Mouse (Mus musculus): ENCODE measurements around the gene Dnajc13. TPM values are rescaled to one million over a fixed set of nuclear protein-coding genes. Genes with fewer than 3 reads are reported as not detected.

Gene Dnajc13
- polyA plus RNA-seq, 1 experiment from 2014 or later = 26.8 TPM

DNA sequence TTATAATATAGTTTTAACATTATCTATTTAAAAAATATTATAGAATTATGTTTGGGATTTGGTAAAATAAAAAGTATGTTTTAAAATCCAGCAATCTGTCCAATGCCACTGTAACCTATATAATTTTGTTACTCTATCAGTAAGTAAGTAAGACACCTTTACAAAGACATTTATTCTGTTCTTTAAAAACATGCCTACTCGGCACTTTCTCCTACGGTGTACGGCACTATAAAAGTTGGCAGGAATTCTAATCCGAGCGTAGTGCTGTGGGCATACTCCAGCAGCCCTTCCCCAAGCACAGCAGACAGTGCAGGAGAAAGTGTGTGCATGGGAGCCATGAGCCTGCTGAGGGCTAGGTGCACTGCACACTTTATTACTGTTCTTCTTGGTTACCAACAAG, 75.7 kb downstream of the Dnajc13 start:
- H3K9me3 ChIP-seq (ENCODE audit: control insufficient read depth, low read length) = no peaks in the 10 kb centered on the region
- no peak overlapping the region for H3K27ac ChIP-seq (ENCODE audit: low read depth, low read length)
- H3K27me3 ChIP-seq (ENCODE audit: control insufficient read depth, insufficient read depth, low read length) = no peaks in the 10 kb centered on the region
- 96% methylated on average over 5 of the region's 5 CpGs for WGBS
- no peak overlapping the region for H3K4me3 ChIP-seq (ENCODE audit: low read depth, low read length)
- peaks cover 2% of the 10 kb centered on the region; the same call in 1 of the 2 replicates for H3K36me3 ChIP-seq (ENCODE audit: control insufficient read depth, insufficient read depth, low read length)
- ATAC-seq (ENCODE audit: insufficient read depth, low FRiP score, low TSS enrichment) (no peak), DNase-seq (ENCODE audit: low spot score) (no peak)
- no peak overlapping the region for H3K4me2 ChIP-seq (ENCODE audit: low read depth)
- no peak overlapping the region for H3K9ac ChIP-seq (ENCODE audit: low read length)
- H3K4me1 ChIP-seq (ENCODE audit: control insufficient read depth, insufficient read depth, low read length) = 0 out of 2 replicates have a peak, but pooled peaks cover 4% of the 10 kb centered on the region

DNA sequence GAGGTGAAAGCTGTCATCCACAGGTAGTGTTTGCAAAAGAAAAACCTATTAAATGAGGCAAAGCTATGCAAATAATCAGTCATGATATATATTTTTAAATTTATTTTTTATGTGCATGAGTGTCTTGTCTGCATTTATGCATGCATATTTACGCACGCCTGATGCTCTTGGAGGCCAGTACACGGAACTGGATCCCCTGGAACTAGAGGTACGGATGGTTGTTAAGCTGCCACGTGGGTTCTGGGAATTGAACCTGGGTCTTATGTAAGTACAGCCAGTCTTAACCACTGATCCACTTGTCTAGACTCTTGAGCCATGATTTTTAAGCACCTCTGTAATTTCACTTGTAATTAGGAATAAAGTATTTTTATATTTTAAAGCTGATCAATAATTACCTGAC, 79.5 kb downstream of the Dnajc13 start:
- no peak overlapping the region for H3K9ac ChIP-seq (ENCODE audit: low read length)
- ATAC-seq (ENCODE audit: insufficient read depth, low FRiP score, low TSS enrichment) = no peak
- H3K9me3 ChIP-seq (ENCODE audit: control insufficient read depth, low read length) = no peaks in the 10 kb centered on the region
- no peaks in the 10 kb centered on the region for H3K27me3 ChIP-seq (ENCODE audit: control insufficient read depth, insufficient read depth, low read length)
- H3K36me3 ChIP-seq (ENCODE audit: control insufficient read depth, insufficient read depth, low read length) = peaks cover 3% of the 10 kb centered on the region
- no peak overlapping the region for H3K4me3 ChIP-seq (ENCODE audit: low read depth, low read length)
- no peak overlapping the region for H3K4me2 ChIP-seq (ENCODE audit: low read depth)
- H3K27ac ChIP-seq (ENCODE audit: low read depth, low read length) = no peak overlapping the region
- no peak for DNase-seq (ENCODE audit: low spot score)
- H3K4me1 ChIP-seq (ENCODE audit: control insufficient read depth, insufficient read depth, low read length) = 0 out of 2 replicates have a peak, but pooled peaks cover 4% of the 10 kb centered on the region
- WGBS = 93% methylated on average over 5 of the region's 5 CpGs

DNA sequence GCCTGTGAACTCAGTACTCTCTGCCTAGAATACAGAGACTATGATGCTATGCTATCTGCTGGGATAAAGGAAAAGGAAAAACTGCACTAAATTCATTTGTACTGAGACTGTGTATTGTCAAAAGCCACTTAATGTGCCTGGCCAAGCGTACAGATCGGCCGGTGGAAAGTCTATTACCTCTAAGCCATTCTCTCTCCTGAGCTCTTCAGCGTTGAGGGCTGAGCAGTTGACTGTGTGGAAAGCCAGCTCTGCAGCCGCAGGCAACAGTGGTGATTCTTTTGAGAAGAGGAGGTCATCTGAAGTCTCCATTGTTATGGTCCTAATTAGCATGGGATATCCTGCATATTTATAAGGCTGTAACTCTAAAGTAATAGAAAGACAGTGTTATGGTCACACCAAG, 80.4 kb downstream of the Dnajc13 start:
- Histone ChIP-seq H3K36me3 (ENCODE audit: control insufficient read depth, insufficient read depth, low read length) (peaks cover 3% of the 10 kb centered on the region), H3K9ac (ENCODE audit: low read length) (no peak overlapping the region), H3K27ac (ENCODE audit: low read depth, low read length) (no peak overlapping the region; the same call in 1 of the 2 replicates), H3K27me3 (ENCODE audit: control insufficient read depth, insufficient read depth, low read length) (no peaks in the 10 kb centered on the region), H3K4me1 (ENCODE audit: control insufficient read depth, insufficient read depth, low read length) (0 out of 2 replicates have a peak, but pooled peaks cover 4% of the 10 kb centered on the region), H3K9me3 (ENCODE audit: control insufficient read depth, low read length) (no peaks in the 10 kb centered on the region), H3K4me2 (ENCODE audit: low read depth) (no peak overlapping the region), H3K4me3 (ENCODE audit: low read depth, low read length) (no peak overlapping the region)
- ATAC-seq (ENCODE audit: insufficient read depth, low FRiP score, low TSS enrichment) (peak; percentile 55), DNase-seq (ENCODE audit: low spot score) (no peak)
- 55% methylated on average over 5 of the region's 5 CpGs for whole genome bisulfite sequencing

DNA sequence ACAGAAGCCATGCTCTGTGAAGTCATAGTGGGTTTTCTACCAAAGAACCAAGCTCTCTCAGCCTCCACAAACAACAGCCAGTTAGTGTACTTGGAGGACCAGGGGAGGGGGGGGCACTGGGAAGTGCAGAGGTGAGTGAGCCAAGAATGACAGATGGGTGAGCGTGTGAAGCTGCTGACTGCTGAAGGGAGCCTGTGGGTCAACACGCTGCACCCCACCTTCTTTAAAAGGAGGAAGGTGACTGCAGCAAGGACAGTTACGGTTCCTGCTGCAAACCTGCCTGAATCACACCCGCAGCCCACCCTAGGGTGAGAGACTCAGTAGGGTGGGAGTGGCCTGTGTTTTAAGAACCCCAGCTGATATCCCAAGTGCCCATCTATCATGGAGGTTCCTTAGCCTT, 81.1 kb downstream of the Dnajc13 start:
- Histone ChIP-seq H3K27ac (ENCODE audit: low read depth, low read length) (no peak overlapping the region), H3K9ac (ENCODE audit: low read length) (no peak overlapping the region), H3K9me3 (ENCODE audit: control insufficient read depth, low read length) (no peaks in the 10 kb centered on the region), H3K4me2 (ENCODE audit: low read depth) (no peak overlapping the region), H3K4me3 (ENCODE audit: low read depth, low read length) (no peak overlapping the region), H3K4me1 (ENCODE audit: control insufficient read depth, insufficient read depth, low read length) (0 out of 2 replicates have a peak, but pooled peaks cover 4% of the 10 kb centered on the region), H3K36me3 (ENCODE audit: control insufficient read depth, insufficient read depth, low read length) (peaks cover 5% of the 10 kb centered on the region), H3K27me3 (ENCODE audit: control insufficient read depth, insufficient read depth, low read length) (no peaks in the 10 kb centered on the region)
- ATAC-seq (ENCODE audit: insufficient read depth, low FRiP score, low TSS enrichment) (no peak), DNase-seq (ENCODE audit: low spot score) (no peak)
- WGBS = 94% methylated on average over 4 of the region's 4 CpGs

DNA sequence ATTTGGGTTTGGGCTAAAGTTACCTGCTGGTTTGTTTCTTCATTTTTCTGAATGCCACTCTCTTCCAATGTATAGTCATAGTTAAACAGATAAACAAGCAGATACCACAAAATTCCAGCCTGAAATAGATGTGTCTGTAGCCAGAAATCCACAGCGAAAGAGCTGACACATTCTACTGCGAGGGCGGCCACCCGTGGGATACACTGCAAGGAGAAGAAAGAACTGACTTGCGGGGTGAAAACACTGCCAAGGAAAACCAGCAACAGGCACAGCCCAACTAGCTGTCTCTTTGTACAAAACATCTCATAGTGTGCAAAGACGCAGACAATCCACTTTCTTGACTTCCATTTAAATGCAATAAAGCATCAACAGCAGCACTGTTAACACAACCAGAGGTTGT, 82.7 kb downstream of the Dnajc13 start:
- H3K36me3 ChIP-seq (ENCODE audit: control insufficient read depth, insufficient read depth, low read length) = peaks cover 6% of the 10 kb centered on the region
- no peaks in the 10 kb centered on the region for H3K9me3 ChIP-seq (ENCODE audit: control insufficient read depth, low read length)
- DNase-seq (ENCODE audit: low spot score) (no peak), ATAC-seq (ENCODE audit: insufficient read depth, low FRiP score, low TSS enrichment) (no peak)
- 0 out of 2 replicates have a peak, but pooled peaks cover 4% of the 10 kb centered on the region for H3K4me1 ChIP-seq (ENCODE audit: control insufficient read depth, insufficient read depth, low read length)
- H3K4me3 ChIP-seq (ENCODE audit: low read depth, low read length) = no peak overlapping the region
- no peak overlapping the region for H3K9ac ChIP-seq (ENCODE audit: low read length)
- no peaks in the 10 kb centered on the region for H3K27me3 ChIP-seq (ENCODE audit: control insufficient read depth, insufficient read depth, low read length)
- H3K4me2 ChIP-seq (ENCODE audit: low read depth) = no peak overlapping the region
- no peak overlapping the region for H3K27ac ChIP-seq (ENCODE audit: low read depth, low read length)
- WGBS = 96% methylated on average over 6 of the region's 6 CpGs

DNA sequence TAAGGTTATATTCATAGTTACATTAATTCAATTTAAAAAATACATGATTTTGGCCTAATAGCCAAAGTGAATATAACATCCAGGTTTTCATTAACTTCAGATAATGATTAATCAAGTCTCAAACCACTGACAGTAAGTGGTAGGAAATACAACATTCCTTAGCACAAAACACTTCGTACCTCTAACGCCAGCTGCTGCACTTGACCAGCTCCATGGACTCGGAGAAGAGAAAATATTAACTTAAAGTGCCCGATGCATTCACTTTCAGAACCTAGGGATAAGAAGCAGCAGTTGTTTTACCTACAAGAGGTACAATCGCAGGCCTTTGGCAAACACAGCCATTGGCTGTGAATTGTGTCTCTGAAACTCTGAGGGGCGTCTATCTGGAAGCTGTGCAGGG, 90.4 kb downstream of the Dnajc13 start:
- no peaks in the 10 kb centered on the region for H3K27me3 ChIP-seq (ENCODE audit: control insufficient read depth, insufficient read depth, low read length)
- ATAC-seq (ENCODE audit: insufficient read depth, low FRiP score, low TSS enrichment) = no peak
- no peak overlapping the region for H3K27ac ChIP-seq (ENCODE audit: low read depth, low read length)
- no peak overlapping the region for H3K9ac ChIP-seq (ENCODE audit: low read length)
- H3K9me3 ChIP-seq (ENCODE audit: control insufficient read depth, low read length) = no peaks in the 10 kb centered on the region
- H3K36me3 ChIP-seq (ENCODE audit: control insufficient read depth, insufficient read depth, low read length) = peaks cover 10% of the 10 kb centered on the region
- no peak for DNase-seq (ENCODE audit: low spot score)
- WGBS = 94% methylated on average over 6 of the region's 6 CpGs
- H3K4me3 ChIP-seq (ENCODE audit: low read depth, low read length) = no peak overlapping the region
- no peaks in the 10 kb centered on the region for H3K4me1 ChIP-seq (ENCODE audit: control insufficient read depth, insufficient read depth, low read length)
- no peak overlapping the region for H3K4me2 ChIP-seq (ENCODE audit: low read depth)

DNA sequence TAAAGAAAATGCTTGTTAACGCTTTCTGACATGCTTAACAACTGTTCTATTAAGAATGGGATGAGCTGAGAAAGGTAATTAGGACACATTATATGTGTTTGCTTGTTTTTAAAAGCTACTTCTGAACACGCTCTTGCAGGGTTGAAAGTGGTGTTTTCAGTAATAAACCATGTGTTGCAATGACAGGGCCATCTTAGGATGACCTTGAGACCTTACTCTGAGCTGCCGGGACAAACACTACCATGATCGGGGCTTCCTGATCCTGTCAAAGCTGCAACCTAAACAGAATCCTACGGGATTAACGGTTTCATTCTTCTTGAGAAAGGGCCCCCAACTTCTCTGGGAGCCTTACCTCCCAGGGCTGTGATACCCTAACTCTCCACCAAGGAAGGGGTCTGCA, 91.1 kb downstream of the Dnajc13 start:
- no peak for ATAC-seq (ENCODE audit: insufficient read depth, low FRiP score, low TSS enrichment)
- Histone ChIP-seq H3K9ac (ENCODE audit: low read length) (no peak overlapping the region), H3K27ac (ENCODE audit: low read depth, low read length) (no peak overlapping the region), H3K27me3 (ENCODE audit: control insufficient read depth, insufficient read depth, low read length) (no peaks in the 10 kb centered on the region), H3K36me3 (ENCODE audit: control insufficient read depth, insufficient read depth, low read length) (peaks cover 12% of the 10 kb centered on the region), H3K4me1 (ENCODE audit: control insufficient read depth, insufficient read depth, low read length) (no peaks in the 10 kb centered on the region), H3K4me2 (ENCODE audit: low read depth) (no peak overlapping the region), H3K4me3 (ENCODE audit: low read depth, low read length) (no peak overlapping the region), H3K9me3 (ENCODE audit: control insufficient read depth, low read length) (no peaks in the 10 kb centered on the region)
- 92% methylated on average over 6 of the region's 6 CpGs for WGBS
- no peak for DNase-seq (ENCODE audit: low spot score)

DNA sequence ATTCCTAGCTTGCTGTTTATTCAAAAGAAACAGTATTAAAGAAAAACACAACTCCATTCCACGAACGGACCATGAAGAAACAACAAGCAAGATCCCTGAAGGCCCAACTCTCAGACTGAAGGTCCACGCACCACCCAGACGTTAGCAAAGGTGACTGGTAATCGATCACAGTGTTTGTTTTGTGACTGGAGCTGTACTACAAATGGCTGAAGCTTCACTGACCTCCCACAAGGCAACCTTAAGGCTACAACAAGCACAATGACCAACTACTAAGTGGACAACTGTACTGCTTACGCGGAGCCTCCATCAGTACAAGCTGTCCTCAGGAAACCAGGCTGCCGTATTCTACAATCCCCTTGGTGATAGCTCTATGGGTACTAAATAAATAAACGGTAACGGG, 92.7 kb downstream of the Dnajc13 start:
- H3K27me3 ChIP-seq (ENCODE audit: control insufficient read depth, insufficient read depth, low read length) = no peaks in the 10 kb centered on the region
- no peak overlapping the region for H3K27ac ChIP-seq (ENCODE audit: low read depth, low read length)
- DNase-seq (ENCODE audit: low spot score) (no peak), ATAC-seq (ENCODE audit: insufficient read depth, low FRiP score, low TSS enrichment) (no peak)
- peaks cover 10% of the 10 kb centered on the region for H3K36me3 ChIP-seq (ENCODE audit: control insufficient read depth, insufficient read depth, low read length)
- H3K9me3 ChIP-seq (ENCODE audit: control insufficient read depth, low read length) = no peaks in the 10 kb centered on the region
- H3K4me2 ChIP-seq (ENCODE audit: low read depth) = no peak overlapping the region
- 92% methylated on average over 10 of the region's 10 CpGs for WGBS
- no peaks in the 10 kb centered on the region for H3K4me1 ChIP-seq (ENCODE audit: control insufficient read depth, insufficient read depth, low read length)
- H3K9ac ChIP-seq (ENCODE audit: low read length) = no peak overlapping the region
- H3K4me3 ChIP-seq (ENCODE audit: low read depth, low read length) = no peak overlapping the region

DNA sequence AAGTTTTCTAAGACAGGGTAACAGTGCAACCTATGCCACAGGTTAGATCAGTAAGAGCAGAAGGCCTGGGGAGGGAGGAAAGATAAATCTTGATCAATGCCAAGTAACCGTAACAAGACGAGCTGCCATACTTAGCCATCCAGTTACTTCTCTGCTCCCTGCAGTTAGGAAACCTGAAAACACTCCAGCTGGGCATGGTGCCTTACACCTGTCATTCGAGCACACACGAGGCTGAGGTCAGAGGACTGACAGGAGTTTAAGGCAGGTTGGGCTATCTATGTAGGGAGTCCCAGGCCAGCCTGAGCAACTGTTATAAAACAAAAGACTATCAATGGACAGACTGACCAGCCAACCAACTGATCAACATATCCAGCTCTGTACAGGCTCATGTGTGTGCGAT, 96.8 kb downstream of the Dnajc13 start:
- H3K4me1 ChIP-seq (ENCODE audit: control insufficient read depth, insufficient read depth, low read length) = no peaks in the 10 kb centered on the region
- DNase-seq (ENCODE audit: low spot score) (no peak), ATAC-seq (ENCODE audit: insufficient read depth, low FRiP score, low TSS enrichment) (no peak)
- H3K4me3 ChIP-seq (ENCODE audit: low read depth, low read length) = no peak overlapping the region
- no peak overlapping the region for H3K4me2 ChIP-seq (ENCODE audit: low read depth)
- H3K27ac ChIP-seq (ENCODE audit: low read depth, low read length) = no peak overlapping the region
- no peaks in the 10 kb centered on the region for H3K9me3 ChIP-seq (ENCODE audit: control insufficient read depth, low read length)
- H3K9ac ChIP-seq (ENCODE audit: low read length) = no peak overlapping the region
- H3K27me3 ChIP-seq (ENCODE audit: control insufficient read depth, insufficient read depth, low read length) = no peaks in the 10 kb centered on the region
- WGBS = 95% methylated on average over 5 of the region's 5 CpGs
- H3K36me3 ChIP-seq (ENCODE audit: control insufficient read depth, insufficient read depth, low read length) = peaks cover 10% of the 10 kb centered on the region
